Mouse (Mus musculus) right cerebral cortex, postnatal 25 days (tissue): Measurements from ENCODE around the gene Tmem255b.

Source experiments
- DNase-seq: peaks from one replicate; pipeline ENCODE4 v3.0.0; 2022

The Tmem255b gene

GRCm38 (mm10) chr8:13493011-13493410 lies 58.0 kb downstream of the Tmem255b start:
- DNase-seq: no peak

GRCm38 (mm10) chr8:13493858-13494631 lies 59.1 kb downstream of the Tmem255b start, which contains the start of gene Gas6:
Gas6 (minus strand) TSS chr8:13494490.
- peak; percentile 71 for DNase-seq

GRCm38 (mm10) chr8:13501221-13501620 lies 66.2 kb downstream of the Tmem255b start:
- DNase-seq: no peak

- DNase-seq: no peak
Observed at GRCm38 (mm10) chr8:13503936-13504606, 69.1 kb downstream of the Tmem255b start.

- DNase-seq: no peak
Observed at GRCm38 (mm10) chr8:13504894-13505674, 70.1 kb downstream of the Tmem255b start.

GRCm38 (mm10) chr8:13506849-13507248 lies 71.9 kb downstream of the Tmem255b start:
- DNase-seq: no peak

- no peak for DNase-seq
Observed at GRCm38 (mm10) chr8:13507284-13507937, 72.4 kb downstream of the Tmem255b start.

- no peak for DNase-seq
Observed at GRCm38 (mm10) chr8:13512016-13512415, 77.0 kb downstream of the Tmem255b start.

- no peak for DNase-seq
Observed at GRCm38 (mm10) chr8:13512677-13513076, 77.7 kb downstream of the Tmem255b start.

GRCm38 (mm10) chr8:13513556-13514370 lies 78.8 kb downstream of the Tmem255b start:
- DNase-seq: no peak

GRCm38 (mm10) chr8:13516011-13516442 lies 81.0 kb downstream of the Tmem255b start:
- no peak for DNase-seq

GRCm38 (mm10) chr8:13516728-13517127 lies 81.7 kb downstream of the Tmem255b start:
- no peak for DNase-seq

- no peak for DNase-seq
Observed at GRCm38 (mm10) chr8:13517284-13517781, 82.3 kb downstream of the Tmem255b start.
